Mouse (Mus musculus) left cerebral cortex, adult 9 months (tissue): ENCODE results near the gene Cyp4f37.
"Not testable (repeated sequence)": the region's sequence is repeated elsewhere in the genome, so short reads cannot be mapped to it uniquely, and the experiment has no call there.

Source experiments
- DNase-seq, 2 experiments: peaks; one replicate each; pipeline ENCODE4 v3.0.0; 2022; ENCODE audit warnings: low spot score in 2 of 2

Gene Cyp4f37

DNA sequence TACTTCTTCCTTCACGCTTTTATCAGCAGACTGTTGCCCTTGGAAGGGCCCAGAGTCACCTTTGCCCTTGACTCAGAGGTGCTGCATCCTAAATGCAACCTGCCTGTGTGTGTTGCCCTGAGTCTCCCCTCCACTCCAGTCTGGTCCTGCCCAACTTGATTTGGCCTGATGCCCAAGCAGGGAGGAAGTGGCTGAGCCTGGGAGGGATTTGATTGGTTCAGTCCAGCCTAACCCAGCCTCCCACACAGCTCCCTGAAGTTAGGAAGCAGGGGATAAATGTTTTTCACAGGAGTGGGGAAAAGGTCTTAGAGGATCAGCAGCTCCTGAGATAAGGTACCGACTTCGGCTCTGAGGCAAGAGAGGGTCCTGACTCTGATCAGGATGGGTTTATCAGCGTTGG lies at the start of gene Cyp4f37:
Gene Cyp4f37, plus strand, starts transcription at position 292 of the 400 bp plus-strand sequence.
- DNase-seq = not testable (repeated sequence)

DNA sequence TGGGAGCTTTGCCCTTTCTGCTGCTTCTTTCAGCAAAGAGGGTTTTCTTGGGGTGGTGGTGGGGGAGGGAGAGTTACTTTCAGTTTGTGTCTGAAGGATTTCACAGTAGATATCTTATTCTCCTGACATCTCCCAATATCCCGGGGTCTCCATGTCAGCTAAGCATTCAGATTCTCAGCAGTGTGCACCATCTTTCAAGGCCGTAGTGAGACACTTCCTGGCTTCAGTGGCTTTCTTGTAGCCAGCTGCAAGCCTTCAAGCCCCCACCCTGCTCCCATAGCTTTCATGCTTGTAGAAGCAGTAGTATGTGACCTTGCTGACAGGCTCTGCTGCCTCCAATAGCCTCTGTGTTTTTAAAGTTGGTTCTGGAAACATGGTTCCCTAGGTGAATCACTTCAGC lies 47.8 kb upstream of the Cyp4f37 start:
- not testable (repeated sequence) for DNase-seq

GRCm38 (mm10) chr17:32577496-32578186 lies 43.5 kb upstream of the Cyp4f37 start:
- no peak for DNase-seq

DNA sequence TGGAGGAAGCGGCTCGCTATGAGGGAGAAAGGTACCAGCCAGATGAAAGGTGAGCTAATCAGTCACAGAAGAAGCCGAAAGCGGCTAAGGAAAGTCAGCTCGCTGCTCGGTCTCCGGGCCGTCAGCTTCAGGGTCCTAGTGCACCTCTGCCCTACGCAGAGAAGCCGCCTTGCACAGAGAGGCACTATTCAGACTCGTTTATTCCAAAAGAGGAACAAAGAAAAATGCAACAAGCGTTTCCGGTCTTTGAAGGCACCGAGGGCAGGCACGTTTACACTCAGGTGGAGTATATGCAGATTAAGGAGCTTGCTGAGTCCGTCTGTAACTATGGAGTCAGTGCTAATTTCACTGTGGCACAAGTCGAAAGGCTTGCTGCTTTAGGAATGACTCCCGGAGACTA lies 24.6 kb upstream of the Cyp4f37 start:
- DNase-seq = no peak

- DNase-seq = peak in 1 of 2 experiments; percentile 4
Observed at GRCm38 (mm10) chr17:32608055-32608454, 13.1 kb upstream of the Cyp4f37 start.

DNA sequence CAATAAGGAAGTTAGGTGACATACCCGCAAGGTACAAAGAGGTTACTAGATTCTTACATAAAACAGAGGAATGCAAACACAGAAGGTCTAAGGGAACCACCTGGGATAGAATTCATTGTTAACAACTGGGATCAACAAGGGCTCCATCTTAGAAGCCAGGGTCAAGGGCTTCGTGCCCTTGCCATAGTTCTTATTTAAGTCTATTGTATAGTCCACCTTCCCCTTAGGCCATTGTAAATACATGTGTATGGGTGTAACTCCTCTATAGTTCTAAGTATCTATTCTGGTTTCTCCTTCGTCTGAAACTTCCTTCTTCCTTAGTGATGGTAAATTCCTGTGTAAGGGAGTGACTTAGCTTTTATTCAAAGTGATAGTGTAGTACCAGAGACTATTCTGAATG lies 10.9 kb upstream of the Cyp4f37 start:
- DNase-seq = not testable (repeated sequence)

DNA sequence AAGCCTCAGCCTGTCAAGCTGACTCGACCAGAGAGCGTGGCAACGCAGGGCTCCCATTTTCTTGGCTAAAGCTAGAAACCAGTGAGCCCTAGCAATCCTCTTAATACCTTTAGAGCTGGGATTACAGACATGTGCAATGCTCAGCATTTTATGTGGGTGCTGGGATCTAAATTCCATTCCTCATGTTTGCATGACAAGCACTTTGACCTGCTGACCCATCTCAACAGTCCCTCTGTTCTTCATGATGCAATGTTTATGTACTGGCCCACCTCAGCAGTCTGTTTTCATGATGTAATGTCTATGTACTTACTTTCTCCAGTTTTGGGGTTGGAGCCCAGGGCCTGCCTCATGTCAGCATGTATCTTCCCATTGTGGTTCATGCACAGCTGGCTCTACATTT lies 10.2 kb upstream of the Cyp4f37 start:
- DNase-seq = no peak

- DNase-seq = no peak
Observed at GRCm38 (mm10) chr17:32612417-32612816, 8.7 kb upstream of the Cyp4f37 start.

DNA sequence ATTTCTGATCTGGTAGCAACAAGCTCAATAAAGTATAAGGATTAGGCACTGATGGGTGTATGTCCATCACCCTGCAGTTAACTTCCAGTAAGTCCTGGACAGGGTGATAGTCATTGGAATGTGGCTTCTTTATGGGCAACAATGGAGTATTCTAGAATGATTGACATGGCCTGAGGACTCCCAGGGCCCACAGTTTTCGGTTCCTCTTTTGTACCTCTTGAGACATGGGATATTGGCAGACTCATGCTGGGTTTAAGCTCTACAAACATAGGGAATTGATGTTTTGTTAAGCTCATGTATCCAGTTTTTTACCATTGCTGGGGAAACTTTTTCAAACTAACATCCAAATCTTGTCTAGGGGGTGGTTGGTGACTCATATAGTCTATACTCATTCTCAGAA lies 3.9 kb upstream of the Cyp4f37 start:
- no peak for DNase-seq

GRCm38 (mm10) chr17:32629726-32630125 lies 8.6 kb downstream of the Cyp4f37 start:
- DNase-seq = not testable (repeated sequence)

DNA sequence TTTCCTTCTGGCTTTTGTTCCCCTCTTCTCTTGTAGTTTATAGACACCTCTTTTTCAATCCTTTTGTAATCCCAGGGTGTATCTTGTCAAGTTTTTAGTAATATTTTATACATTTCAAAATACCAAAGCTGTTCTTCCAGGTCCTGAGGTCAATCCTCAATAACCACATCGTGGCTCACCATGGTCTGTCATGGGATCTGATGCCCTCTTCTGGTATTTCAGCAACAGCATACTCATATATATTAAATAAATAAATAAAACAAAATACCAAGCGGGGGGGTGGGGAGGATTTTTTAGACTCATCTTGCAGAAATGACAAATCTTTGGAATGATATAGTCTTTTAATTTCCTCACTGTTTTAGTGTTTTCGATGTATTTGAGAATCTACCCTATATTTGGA lies 10.8 kb downstream of the Cyp4f37 start:
- DNase-seq = no peak

- DNase-seq = not testable (repeated sequence)
Observed at GRCm38 (mm10) chr17:32634242-32634971, 13.3 kb downstream of the Cyp4f37 start.

- DNase-seq = peak; percentile 39 to 86
Observed at GRCm38 (mm10) chr17:32634972-32635314, 13.8 kb downstream of the Cyp4f37 start.

DNA sequence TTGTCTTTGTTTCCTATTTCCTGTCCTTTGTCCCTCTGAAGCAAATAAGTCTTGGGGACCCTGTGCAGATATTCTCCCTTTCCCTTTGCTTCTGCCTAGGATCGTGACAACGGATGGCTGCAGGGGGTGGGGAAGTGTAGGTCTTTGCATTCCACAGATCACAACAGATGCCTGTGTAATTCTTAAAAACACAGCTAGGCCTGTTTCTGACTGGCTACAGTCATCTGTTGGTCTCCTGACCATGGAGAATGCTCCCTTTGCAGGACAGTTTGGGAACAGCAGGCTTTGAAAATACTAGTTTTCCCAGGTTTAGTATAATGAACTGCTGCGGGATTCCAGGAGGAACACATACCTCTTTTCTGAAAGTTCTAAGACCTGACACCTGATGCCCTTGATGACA lies 15.2 kb downstream of the Cyp4f37 start:
- no peak for DNase-seq

- DNase-seq = no peak
Observed at GRCm38 (mm10) chr17:32637151-32637550, 16.0 kb downstream of the Cyp4f37 start.

DNA sequence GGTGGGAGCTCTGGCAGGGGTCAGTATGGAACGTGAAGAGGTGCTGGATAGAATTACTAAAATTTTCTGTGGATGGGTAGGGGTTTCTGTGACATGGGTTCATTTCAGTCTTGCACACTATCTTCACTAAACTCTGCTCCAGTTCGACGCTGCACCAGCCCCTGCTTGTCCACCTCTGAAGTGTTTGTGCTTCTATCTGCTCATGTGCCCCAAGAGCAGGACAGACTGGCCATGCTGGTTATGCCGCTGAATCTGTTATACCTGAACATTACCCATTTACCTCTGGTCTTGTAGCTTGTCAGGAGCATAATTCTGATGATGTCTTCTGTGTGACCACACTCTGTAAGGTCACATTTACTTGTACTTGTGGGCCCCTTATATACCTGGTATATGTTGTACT lies 25.5 kb downstream of the Cyp4f37 start:
- no peak for DNase-seq

GRCm38 (mm10) chr17:32653860-32654259 lies 32.8 kb downstream of the Cyp4f37 start:
- DNase-seq = no peak

- DNase-seq = no peak
Observed at GRCm38 (mm10) chr17:32657041-32657440, 35.9 kb downstream of the Cyp4f37 start.

DNA sequence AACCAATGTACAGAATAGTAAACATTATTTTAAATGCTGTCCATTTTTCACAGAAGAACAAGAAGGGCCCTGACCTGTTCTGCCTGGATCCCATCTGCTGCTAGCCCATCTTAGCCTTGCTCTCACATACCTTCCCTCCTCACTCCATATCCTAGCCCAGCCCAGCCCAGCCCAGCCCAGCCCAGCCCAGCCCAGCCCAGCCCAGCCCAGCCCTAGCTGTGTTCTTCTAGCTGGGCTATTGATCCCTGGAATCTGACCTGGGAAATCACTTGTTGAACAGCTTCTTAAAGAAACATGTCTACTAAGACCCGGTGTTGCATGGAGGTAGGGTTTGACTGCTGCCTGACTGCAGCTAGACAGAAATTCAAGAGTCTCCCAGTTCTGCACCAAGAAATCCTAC lies 37.1 kb downstream of the Cyp4f37 start:
- DNase-seq = no peak

DNA sequence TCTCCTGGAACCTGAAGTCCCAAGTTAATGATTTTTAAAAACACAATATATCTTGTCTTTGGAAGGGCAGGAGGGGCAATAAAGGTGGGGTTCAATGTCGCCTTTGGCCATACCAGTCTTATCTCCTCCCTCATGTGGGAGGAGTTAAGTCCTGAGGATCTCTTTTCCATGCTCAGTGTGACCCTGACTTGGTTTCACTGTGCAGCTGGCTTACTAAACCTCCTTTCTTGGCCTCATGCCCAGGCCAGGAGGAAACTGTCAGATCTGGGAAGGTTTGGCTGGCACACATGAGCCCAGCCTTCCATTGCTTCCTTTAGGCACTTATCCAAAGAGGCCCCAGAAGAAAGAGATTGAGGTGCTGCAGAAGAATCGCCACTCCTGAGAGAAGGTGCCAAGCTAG lies 37.6 kb downstream of the Cyp4f37 start, which contains the start of gene Cyp4f40:
Gene Cyp4f40, plus strand, starts transcription at position 189 of the 400 bp plus-strand sequence.
- no peak for DNase-seq

- DNase-seq = no peak
Observed at GRCm38 (mm10) chr17:32673976-32674375, 52.9 kb downstream of the Cyp4f37 start.

DNA sequence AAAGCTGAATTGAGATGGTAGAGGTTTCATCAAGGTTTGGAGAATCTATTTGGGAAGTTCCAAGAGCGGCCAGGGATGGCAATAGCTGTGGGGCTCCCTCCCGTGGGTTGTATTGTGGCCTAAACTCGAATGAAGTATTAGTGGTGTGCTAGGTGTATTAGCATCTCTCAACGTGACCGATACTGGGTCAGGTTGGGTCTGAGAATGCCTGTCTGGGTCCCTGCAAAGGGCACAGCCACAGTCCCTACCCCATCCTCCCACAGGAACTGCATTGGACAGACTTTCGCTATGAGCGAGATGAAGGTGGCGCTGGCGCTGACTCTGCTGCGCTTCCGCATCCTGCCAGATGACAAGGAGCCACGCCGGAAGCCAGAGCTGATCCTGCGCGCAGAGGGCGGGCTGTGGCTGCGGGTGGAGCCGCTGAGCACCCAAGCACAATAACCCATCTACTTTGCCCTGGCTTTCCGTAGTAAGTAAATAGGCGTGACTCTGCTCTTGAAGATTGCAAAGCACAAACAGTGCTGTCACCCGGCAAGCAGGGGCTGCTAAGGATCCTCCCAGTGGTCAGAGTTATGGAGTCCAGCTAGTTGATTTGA lies 55.0 kb downstream of the Cyp4f37 start:
- no peak for DNase-seq

DNA sequence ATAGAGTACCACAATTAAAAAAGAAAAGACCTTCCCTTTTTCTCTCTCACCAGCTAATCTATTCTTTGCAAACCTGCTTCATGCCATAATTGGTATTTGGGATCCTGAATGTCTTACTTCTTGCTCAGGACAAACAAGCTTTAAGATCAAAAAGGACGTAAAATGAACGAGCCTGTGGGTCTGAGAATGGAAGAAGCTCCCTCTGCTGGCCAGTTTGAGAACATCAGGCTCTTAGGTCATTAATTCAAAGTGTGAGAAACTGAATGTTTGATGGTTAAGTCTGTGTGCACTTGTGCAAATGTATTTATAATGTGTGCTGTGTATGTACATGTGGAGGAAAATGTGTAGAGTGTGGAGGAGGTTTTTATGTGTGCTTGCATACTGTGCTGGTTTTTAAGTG lies 59.3 kb downstream of the Cyp4f37 start:
- peak in 1 of 2 experiments; percentile 44 for DNase-seq
